Mouse (Mus musculus) heart, adult 11 months (tissue): ENCODE results near the gene Adcy9.

Experiments
- DNase-seq: peaks from one replicate; pipeline ENCODE4 v3.0.0; 2022

Adcy9 gene

DNA sequence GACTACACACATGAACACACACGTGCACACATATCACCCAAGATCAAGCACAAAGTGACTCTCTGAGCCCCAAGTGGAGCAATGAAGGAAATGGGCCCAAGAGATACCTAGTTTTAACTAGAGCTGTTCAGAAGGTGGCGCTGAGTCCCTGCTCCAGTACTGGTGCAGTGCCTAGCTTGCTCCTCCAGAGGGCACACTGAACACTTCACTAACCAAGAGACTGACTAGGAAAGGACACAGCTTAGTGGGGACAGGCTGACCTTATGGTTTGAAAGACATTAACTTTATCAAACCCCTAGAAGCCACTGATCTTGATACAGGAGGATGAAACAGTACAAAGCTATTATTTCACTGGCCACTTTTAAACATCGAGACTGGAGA lies 104.2 kb downstream of the Adcy9 start:
- peak; percentile 97 for DNase-seq

DNA sequence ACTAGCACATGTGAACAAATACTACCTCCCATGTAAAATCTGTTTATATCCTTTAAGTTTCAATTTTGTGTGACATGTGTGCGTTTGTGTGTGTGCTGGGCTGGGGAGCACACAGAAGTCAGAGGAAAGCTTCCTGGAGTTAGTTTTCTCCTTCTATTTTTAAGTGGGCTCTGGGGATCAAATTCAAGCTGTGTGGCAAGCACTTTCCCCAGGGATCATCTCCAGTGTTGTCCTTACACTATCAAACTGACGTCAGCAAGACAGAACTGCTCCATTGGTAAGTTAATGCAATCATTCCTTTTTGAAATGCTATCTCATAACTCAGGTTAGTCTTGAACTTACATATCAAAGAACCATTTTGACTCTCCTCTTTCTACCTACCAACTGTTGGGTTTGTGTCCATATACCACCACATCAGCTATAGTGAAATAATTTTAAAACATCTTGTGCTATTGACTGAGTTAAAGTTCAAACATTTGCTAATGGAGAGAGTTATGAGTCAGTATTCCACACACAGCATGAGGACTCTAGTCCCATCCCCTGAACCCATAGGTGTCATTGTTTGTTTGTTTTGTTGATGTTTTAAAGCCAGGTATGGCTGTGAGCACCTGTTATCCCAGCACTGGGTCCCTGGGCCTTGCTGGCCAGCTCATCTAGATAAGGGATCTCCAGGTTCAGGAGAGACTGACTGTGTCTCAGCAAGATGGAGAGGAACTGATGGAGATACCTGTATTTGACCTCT lies 104.8 kb downstream of the Adcy9 start:
- no peak for DNase-seq

DNA sequence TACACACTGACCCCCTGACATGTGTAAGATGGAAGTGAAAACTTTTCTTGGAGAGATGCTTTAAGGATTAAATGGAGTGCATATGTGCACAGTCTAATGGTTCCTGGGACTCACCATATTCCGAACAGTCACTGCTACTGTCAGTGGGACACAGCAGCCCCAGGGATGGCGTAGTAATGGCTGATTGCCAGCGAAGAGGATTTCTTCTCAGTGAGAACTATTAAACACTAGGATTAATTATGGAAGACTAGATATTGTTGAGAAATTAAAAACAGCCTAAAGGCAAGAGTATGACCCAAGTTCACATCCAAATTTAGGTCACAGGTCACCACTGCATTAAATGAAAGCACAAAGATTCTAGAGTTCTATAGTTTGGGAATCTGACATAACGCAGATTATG lies 105.4 kb downstream of the Adcy9 start:
- DNase-seq = no peak

- DNase-seq = peak; percentile 83
Observed at GRCm38 (mm10) chr16:4312018-4312417, 108.3 kb downstream of the Adcy9 start.

DNA sequence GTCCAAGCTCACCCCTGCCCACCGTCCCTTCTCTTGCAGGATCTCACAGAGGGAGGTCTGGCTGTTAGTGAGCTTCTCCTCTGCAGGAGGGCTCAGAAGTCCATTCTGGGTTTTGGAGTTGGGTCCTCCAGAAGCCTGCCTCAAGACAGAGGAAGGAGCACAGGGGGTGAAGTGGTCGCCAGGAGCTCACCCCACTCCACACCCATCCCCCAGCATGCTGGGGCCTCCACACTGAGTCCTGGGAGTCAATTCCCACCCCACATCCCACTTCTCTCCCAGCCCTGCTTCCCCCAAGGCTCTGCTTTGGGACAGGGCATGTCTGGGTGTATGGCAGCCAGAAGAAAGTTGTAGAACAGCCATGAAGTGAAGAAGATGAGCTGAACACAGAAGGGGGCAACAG lies 108.7 kb downstream of the Adcy9 start:
- peak; percentile 86 for DNase-seq

DNA sequence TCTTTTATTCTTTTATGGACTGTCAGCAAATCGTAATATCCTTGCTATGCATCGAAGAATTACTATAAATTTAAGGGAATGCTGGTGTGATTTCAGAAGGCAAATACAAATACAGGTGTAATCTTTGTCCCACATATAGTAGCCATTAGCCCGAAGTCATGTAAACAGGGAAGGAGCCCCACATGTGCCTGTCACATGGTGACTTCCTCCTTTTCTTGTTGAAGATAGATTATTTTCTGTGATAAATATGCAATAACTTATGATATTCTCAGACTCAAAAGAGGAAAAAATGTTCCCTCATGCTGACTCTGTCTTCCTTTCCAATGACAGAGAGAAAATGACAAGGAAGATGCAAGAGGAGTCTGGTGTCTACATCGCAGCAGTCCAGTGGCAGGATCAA lies 112.5 kb downstream of the Adcy9 start:
- DNase-seq = no peak

GRCm38 (mm10) chr16:4304176-4304922 lies 115.9 kb downstream of the Adcy9 start:
- DNase-seq = peak; percentile 89

GRCm38 (mm10) chr16:4303554-4303953 lies 116.7 kb downstream of the Adcy9 start:
- DNase-seq = peak; percentile 76

GRCm38 (mm10) chr16:4300280-4300679 lies 120.0 kb downstream of the Adcy9 start:
- DNase-seq = peak; percentile 67

DNA sequence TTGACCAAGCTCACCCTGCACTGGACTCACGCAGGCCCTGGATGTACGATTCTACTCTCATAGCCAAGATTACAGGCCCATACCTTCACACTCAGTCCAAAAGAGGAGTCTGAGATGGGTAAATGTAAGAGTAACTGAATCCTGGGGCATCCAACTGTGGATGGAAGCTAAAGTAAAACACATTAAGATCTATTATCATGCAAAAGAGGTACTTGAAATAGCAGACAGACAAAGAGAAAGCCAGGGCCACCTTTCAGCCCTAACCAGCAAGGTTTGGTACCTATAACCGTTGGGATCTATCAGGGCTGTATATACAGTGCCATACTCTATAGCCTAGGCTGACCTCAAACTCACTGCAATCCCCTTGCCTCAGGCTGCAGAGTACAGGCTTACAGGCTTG lies 127.0 kb downstream of the Adcy9 start:
- DNase-seq = no peak

GRCm38 (mm10) chr16:4289507-4289906 lies 130.8 kb downstream of the Adcy9 start:
- no peak for DNase-seq

- DNase-seq = no peak
Observed at GRCm38 (mm10) chr16:4286593-4286992, 133.7 kb downstream of the Adcy9 start.

- no peak for DNase-seq
Observed at GRCm38 (mm10) chr16:4285257-4285656, 135.0 kb downstream of the Adcy9 start.

- peak; percentile 82 for DNase-seq
Observed at GRCm38 (mm10) chr16:4283267-4283851, 136.9 kb downstream of the Adcy9 start.

DNA sequence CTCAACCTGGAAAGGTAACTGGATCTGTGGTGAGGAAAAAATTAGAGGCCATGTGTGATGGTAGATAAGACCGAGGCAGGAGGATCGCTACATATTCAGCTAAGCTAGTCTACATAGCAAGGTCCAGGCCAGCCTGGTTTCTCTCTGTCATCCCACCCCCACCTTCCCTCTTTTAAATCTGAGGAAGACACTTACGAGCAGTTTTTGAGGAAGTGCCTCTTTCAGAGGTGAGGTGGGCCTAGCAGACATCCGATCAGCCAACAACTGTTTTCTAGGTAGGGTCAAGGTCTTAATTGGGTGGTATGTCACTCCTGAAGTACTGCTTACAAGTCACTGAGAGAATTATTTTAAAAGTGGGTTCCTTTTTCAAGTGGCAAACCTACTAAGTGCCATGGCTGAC lies 138.8 kb downstream of the Adcy9 start:
- no peak for DNase-seq

GRCm38 (mm10) chr16:4280949-4281348 lies 139.3 kb downstream of the Adcy9 start:
- DNase-seq = peak; percentile 76

DNA sequence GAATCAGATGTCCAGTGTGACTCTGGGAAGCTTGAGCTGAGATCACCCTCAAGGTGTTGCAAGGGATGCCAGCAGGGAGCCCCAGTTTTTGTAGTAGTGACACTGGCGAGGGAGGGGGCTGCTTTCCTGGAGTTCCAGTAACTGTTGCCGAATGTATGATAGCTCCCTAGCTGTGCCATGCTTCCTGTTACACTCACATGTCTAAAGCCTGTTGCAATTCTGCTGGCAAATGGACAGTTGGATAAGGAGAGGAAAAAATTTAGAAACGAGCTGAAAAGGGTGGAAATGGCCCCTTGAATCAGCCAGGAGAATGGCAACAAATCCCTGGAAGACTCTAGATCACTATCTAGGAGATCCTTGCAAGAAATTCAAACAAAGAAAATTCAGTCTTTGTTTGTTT lies 140.7 kb downstream of the Adcy9 start:
- no peak for DNase-seq

GRCm38 (mm10) chr16:4276621-4277020 lies 143.7 kb downstream of the Adcy9 start:
- no peak for DNase-seq

GRCm38 (mm10) chr16:4276151-4276550 lies 144.1 kb downstream of the Adcy9 start:
- no peak for DNase-seq

DNA sequence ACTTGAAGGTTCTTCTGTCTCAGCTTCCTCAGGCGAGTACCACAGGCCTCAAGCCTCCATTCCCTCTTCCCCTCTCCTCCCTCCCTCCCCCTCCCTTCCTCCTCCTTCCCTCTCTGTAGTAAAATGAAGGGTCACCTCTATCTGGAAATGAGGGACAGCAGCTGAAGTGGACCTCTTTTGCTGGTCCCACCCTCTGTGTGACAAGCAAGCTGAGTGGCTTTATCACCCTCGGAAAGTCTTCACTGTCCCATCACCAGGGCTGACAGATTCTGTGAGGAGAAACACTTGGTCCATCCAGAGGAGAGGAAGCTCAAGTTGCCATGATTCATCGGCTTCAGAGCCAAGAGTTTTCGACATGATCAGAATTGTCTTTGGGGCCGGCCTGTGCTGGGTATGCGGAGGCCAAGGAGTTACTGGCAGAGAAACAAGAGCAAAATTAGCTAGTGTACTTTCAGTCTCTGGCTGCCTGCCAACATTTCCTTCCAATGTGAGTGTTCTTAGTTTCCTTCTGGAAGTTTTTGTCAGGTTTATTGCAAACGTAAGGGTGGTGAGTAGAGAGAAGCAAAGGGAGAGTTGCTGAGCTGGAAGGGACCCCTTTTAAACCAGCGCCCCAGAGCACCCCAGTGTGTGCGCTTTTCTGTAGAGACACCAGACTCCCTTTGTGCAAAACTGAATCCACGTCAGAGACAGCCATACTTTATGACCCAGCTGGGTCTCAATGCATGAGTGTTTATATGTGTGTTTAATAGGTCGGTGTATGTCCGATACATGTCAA lies 146.4 kb downstream of the Adcy9 start:
- peak; percentile 99 for DNase-seq

DNA sequence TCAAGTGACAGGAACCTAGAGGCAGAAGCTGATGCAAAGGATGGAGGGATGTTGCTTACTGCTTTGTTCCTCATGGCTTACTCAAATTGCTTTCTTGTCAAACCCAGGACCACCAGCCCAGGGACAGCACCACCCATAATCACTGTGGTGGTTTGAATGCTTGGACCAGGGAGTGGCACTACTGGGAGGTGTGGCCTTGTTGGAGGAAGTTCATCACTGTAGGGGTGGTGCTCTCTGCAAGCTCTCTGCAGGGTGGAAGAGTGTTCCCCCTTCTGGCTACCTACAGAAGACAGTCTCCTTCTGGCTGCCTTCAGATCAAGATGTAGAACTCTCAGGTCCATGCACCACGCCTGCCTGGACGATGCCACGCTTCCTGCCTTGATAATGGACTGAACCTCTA lies 148.0 kb downstream of the Adcy9 start:
- no peak for DNase-seq

GRCm38 (mm10) chr16:4270911-4271310 lies 149.4 kb downstream of the Adcy9 start:
- no peak for DNase-seq
